Mouse (Mus musculus): ENCODE measurements around the gene Elovl1. TPM values are rescaled to one million over a fixed set of nuclear protein-coding genes. Genes with fewer than 3 reads are reported as not detected.

The Elovl1 gene
- polyA plus RNA-seq, 1 experiment, result 172 TPM

GRCm38 (mm10) chr4:118427415-118427767 lies 502 bp upstream of the Elovl1 start:
- Histone ChIP-seq H3K27ac (ENCODE audit: insufficient read depth, low read length) (peak overlapping the region; percentile 94), H3K4me3 (ENCODE audit: insufficient read depth, low read length) (peak overlapping the region; percentile 35), H3K4me1 (ENCODE audit: control insufficient read depth, insufficient read depth, low read length) (no peaks in the 10 kb centered on the region; the same call in 1 of the 2 replicates)
- TF ChIP-seq POLR2A (IDR thresholded peaks at IDR 0.05; ENCODE audit: low read depth, low read length) (no peak), CTCF (IDR thresholded peaks at IDR 0.05; ENCODE audit: borderline replicate concordance, insufficient read depth, low read length) (no peak)

- Histone ChIP-seq H3K27ac (ENCODE audit: insufficient read depth, low read length) (peak overlapping the region; percentile 92), H3K4me1 (ENCODE audit: control insufficient read depth, insufficient read depth, low read length) (no peaks in the 10 kb centered on the region; the same call in 1 of the 2 replicates), H3K4me3 (ENCODE audit: insufficient read depth, low read length) (peak overlapping the region; percentile 81)
- TF ChIP-seq POLR2A (IDR thresholded peaks at IDR 0.05; ENCODE audit: low read depth, low read length), result no peak; the same call in none of the 2 replicates
- no peak for TF ChIP-seq CTCF (IDR thresholded peaks at IDR 0.05; ENCODE audit: borderline replicate concordance, insufficient read depth, low read length)
Observed at GRCm38 (mm10) chr4:118428531-118429214, 780 bp downstream of the Elovl1 start.

GRCm38 (mm10) chr4:118429215-118429895 lies 1.5 kb downstream of the Elovl1 start:
- TF ChIP-seq POLR2A (IDR thresholded peaks at IDR 0.05; ENCODE audit: low read depth, low read length), result no peak
- no peak for TF ChIP-seq CTCF (IDR thresholded peaks at IDR 0.05; ENCODE audit: borderline replicate concordance, insufficient read depth, low read length)
- H3K4me3 ChIP-seq (ENCODE audit: insufficient read depth, low read length), result peak overlapping the region; percentile 81
- H3K27ac ChIP-seq (ENCODE audit: insufficient read depth, low read length), result peak overlapping the region; percentile 92
- no peaks in the 10 kb centered on the region; the same call in none of the 2 replicates for H3K4me1 ChIP-seq (ENCODE audit: control insufficient read depth, insufficient read depth, low read length)

GRCm38 (mm10) chr4:118432332-118432731 lies 4.4 kb downstream of the Elovl1 start:
- H3K4me1 ChIP-seq (ENCODE audit: control insufficient read depth, insufficient read depth, low read length), result no peaks in the 10 kb centered on the region; the same call in 1 of the 2 replicates
- TF ChIP-seq CTCF (IDR thresholded peaks at IDR 0.05; ENCODE audit: borderline replicate concordance, insufficient read depth, low read length), result no peak
- no peak for TF ChIP-seq POLR2A (IDR thresholded peaks at IDR 0.05; ENCODE audit: low read depth, low read length)
- no peak overlapping the region for H3K4me3 ChIP-seq (ENCODE audit: insufficient read depth, low read length)

GRCm38 (mm10) chr4:118436820-118437603 lies 9.1 kb downstream of the Elovl1 start, which contains the start of gene Cdc20:
Gene Cdc20 (minus strand): TSS chr4:118437352.
- no peaks in the 10 kb centered on the region; the same call in 1 of the 2 replicates for H3K4me1 ChIP-seq (ENCODE audit: control insufficient read depth, insufficient read depth, low read length)
- TF ChIP-seq POLR2A (IDR thresholded peaks at IDR 0.05; ENCODE audit: low read depth, low read length) (peak; percentile 83), CTCF (IDR thresholded peaks at IDR 0.05; ENCODE audit: borderline replicate concordance, insufficient read depth, low read length) (no peak)
- H3K4me3 ChIP-seq (ENCODE audit: insufficient read depth, low read length), result peak within 1 kb of the TSS; percentile 53
- H3K27ac ChIP-seq (ENCODE audit: insufficient read depth, low read length), result peak within 1 kb of the TSS; percentile 74

More at GRCm38 (mm10) chr4:118432332-118432731, 4.4 kb downstream of the Elovl1 start:
- H3K27ac ChIP-seq (ENCODE audit: insufficient read depth, low read length), result no peak overlapping the region

- Histone ChIP-seq H3K27ac (ENCODE audit: insufficient read depth, low read length) (peak overlapping the region; percentile 74), H3K4me3 (ENCODE audit: insufficient read depth, low read length) (peak overlapping the region; percentile 39), H3K4me1 (ENCODE audit: control insufficient read depth, insufficient read depth, low read length) (no peaks in the 10 kb centered on the region; the same call in 1 of the 2 replicates)
- TF ChIP-seq POLR2A (IDR thresholded peaks at IDR 0.05; ENCODE audit: low read depth, low read length) (peak; percentile 50; the same call in 1 of the 2 replicates), CTCF (IDR thresholded peaks at IDR 0.05; ENCODE audit: borderline replicate concordance, insufficient read depth, low read length) (no peak)
Observed at GRCm38 (mm10) chr4:118437829-118438253, 9.9 kb downstream of the Elovl1 start.

- H3K27ac ChIP-seq (ENCODE audit: insufficient read depth, low read length), result no peak overlapping the region
- no peak overlapping the region for H3K4me3 ChIP-seq (ENCODE audit: insufficient read depth, low read length)
- no peaks in the 10 kb centered on the region for H3K4me1 ChIP-seq (ENCODE audit: control insufficient read depth, insufficient read depth, low read length)
- TF ChIP-seq POLR2A (IDR thresholded peaks at IDR 0.05; ENCODE audit: low read depth, low read length) (no peak), CTCF (IDR thresholded peaks at IDR 0.05; ENCODE audit: borderline replicate concordance, insufficient read depth, low read length) (no peak)
Observed at GRCm38 (mm10) chr4:118445088-118445487, 17.2 kb downstream of the Elovl1 start.

GRCm38 (mm10) chr4:118445781-118446414 lies 18.0 kb downstream of the Elovl1 start:
- no peaks in the 10 kb centered on the region for H3K4me1 ChIP-seq (ENCODE audit: control insufficient read depth, insufficient read depth, low read length)
- no peak overlapping the region for H3K27ac ChIP-seq (ENCODE audit: insufficient read depth, low read length)
- peak overlapping the region; percentile 6 for H3K4me3 ChIP-seq (ENCODE audit: insufficient read depth, low read length)
- no peak for TF ChIP-seq POLR2A (IDR thresholded peaks at IDR 0.05; ENCODE audit: low read depth, low read length)
- TF ChIP-seq CTCF (IDR thresholded peaks at IDR 0.05; ENCODE audit: borderline replicate concordance, insufficient read depth, low read length), result no peak

Data from embryonic fibroblast, embryonic 13.5 days (primary cell).